Mouse (Mus musculus) layer of hippocampus, adult 18-20 months (tissue): Measurements from ENCODE around the gene Cyp2j12. TPM values are rescaled to one million over a fixed set of nuclear protein-coding genes. Genes with fewer than 3 reads are reported as not detected.
A peak's percentile ranks its signal among the peaks of the same experiment; 100 is the strongest.
"Not testable (repeated sequence)": the region's sequence is repeated elsewhere in the genome, so short reads cannot be mapped to it uniquely, and the experiment has no call there.

Experiments used
- DNase-seq, 2 experiments: peaks; one replicate each; pipeline ENCODE4 v3.0.0; 2022; ENCODE audit warnings: low spot score in 2 of 2
- long read RNA-seq: library from polyadenylated mRNA; stranded (forward); transcript quantifications from one replicate; pipeline ENCODE4 v2.0.0, GENCODE M21; 2021
- total RNA-seq, 2 experiments: library from RNA; stranded (reverse); gene quantifications; 2 replicates each; pipeline ENCODE4 v1.2.3; 2021

The Cyp2j12 gene
- total RNA-seq: 1 to 10 TPM; 4.1 to 4.3 TPM
- long read RNA-seq, partial matches to known transcripts: 2 of 5 reads
- long read RNA-seq, other reads (novel, unspliced or antisense): 0 of 5 reads

- DNase-seq: no peak
These were observed at the start of gene Cyp2j12 for GRCm38 (mm10) chr4:96140732-96141467. Gene Cyp2j12 (minus strand): TSS chr4:96141152.

- not testable (repeated sequence) for DNase-seq
These were observed 48.4 kb upstream of the Cyp2j12 start for GRCm38 (mm10) chr4:96189321-96189720.

GRCm38 (mm10) chr4:96188671-96189070 lies 47.7 kb upstream of the Cyp2j12 start:
- DNase-seq: not testable (repeated sequence)

- DNase-seq: not testable (repeated sequence)
These were observed 47.2 kb upstream of the Cyp2j12 start for GRCm38 (mm10) chr4:96188146-96188545.

- DNase-seq: not testable (repeated sequence)
These were observed 43.8 kb upstream of the Cyp2j12 start for GRCm38 (mm10) chr4:96184716-96185115.

- DNase-seq: no peak
These were observed 21.9 kb upstream of the Cyp2j12 start for GRCm38 (mm10) chr4:96162839-96163238.

- DNase-seq: no peak
These were observed 20.6 kb upstream of the Cyp2j12 start for GRCm38 (mm10) chr4:96161575-96161974.

GRCm38 (mm10) chr4:96139226-96139625 lies 1.7 kb downstream of the Cyp2j12 start:
- DNase-seq: no peak

GRCm38 (mm10) chr4:96134246-96134645 lies 6.7 kb downstream of the Cyp2j12 start:
- DNase-seq: peak in 1 of 2 experiments; percentile 15

GRCm38 (mm10) chr4:96096841-96097240 lies 44.1 kb downstream of the Cyp2j12 start:
- DNase-seq: no peak

GRCm38 (mm10) chr4:96091869-96092268 lies 49.1 kb downstream of the Cyp2j12 start:
- no peak for DNase-seq

GRCm38 (mm10) chr4:96089356-96090048 lies 51.5 kb downstream of the Cyp2j12 start:
- DNase-seq: not testable (repeated sequence)

GRCm38 (mm10) chr4:96078308-96078707 lies 62.6 kb downstream of the Cyp2j12 start:
- DNase-seq: no peak

GRCm38 (mm10) chr4:96077261-96078125 lies 63.5 kb downstream of the Cyp2j12 start, which contains the start of gene Cyp2j13:
Gene Cyp2j13 (minus strand): TSS chr4:96077546.
- DNase-seq: peak; percentile 2 to 14

- DNase-seq: no peak
These were observed 78.9 kb downstream of the Cyp2j12 start for GRCm38 (mm10) chr4:96062045-96062444.

- no peak for DNase-seq
These were observed 80.8 kb downstream of the Cyp2j12 start for GRCm38 (mm10) chr4:96060106-96060505.

Other genes starting within 250 kb of the Cyp2j12 start
- gene Hook1, start 173.9 kb downstream of the Cyp2j12 start, total RNA-seq: 10 to 100 TPM; 59.4 to 63.1 TPM
- gene Cyp2j13, start 63.6 kb downstream of the Cyp2j12 start, total RNA-seq: 1 to 10 TPM; 2.2 to 3.5 TPM
- under 1 TPM; 0.20 to 0.27 TPM for gene Cyp2j7, start 95.5 kb upstream of the Cyp2j12 start, total RNA-seq
- gene Cyp2j11, start 207.5 kb upstream of the Cyp2j12 start, total RNA-seq: under 1 TPM; 0.38 to 0.69 TPM